Mouse (Mus musculus) forebrain, embryonic 12.5 days (tissue): ENCODE data around the gene Sptbn1. TPM values are rescaled to one million over a fixed set of nuclear protein-coding genes. Genes with fewer than 3 reads are reported as not detected.

Experiments used
- ATAC-seq: fragments of 200-750 bp; cut with Nextera tagmentation; 2 replicates; pipeline ENCODE4 v1.8.0; 2017; ENCODE audit warnings: moderate TSS enrichment; ENCODE audit not compliant: low FRiP score
- H3K27ac ChIP-seq: fragments of 300-500 bp; sonication (generic); 2 replicates; pipeline ENCODE4 v1.5.1; 2016; ENCODE audit warnings: mild to moderate bottlenecking
- H3K27me3 ChIP-seq: fragments of 300-500 bp; sonication (generic); 2 replicates; pipeline ENCODE4 v1.6.1; 2016; ENCODE audit warnings: mild to moderate bottlenecking
- H3K36me3 ChIP-seq: fragments of 300-500 bp; sonication (generic); replicated peaks from 2 replicates; pipeline ENCODE4 v1.6.1; 2016; ENCODE audit warnings: mild to moderate bottlenecking
- H3K4me1 ChIP-seq: fragments of 300-500 bp; sonication (generic); 2 replicates; pipeline ENCODE4 v1.6.1; 2016
- H3K4me2 ChIP-seq: fragments of 300-500 bp; sonication (generic); 2 replicates; pipeline ENCODE4 v1.6.1; 2016; ENCODE audit warnings: mild to moderate bottlenecking, moderate library complexity
- H3K4me3 ChIP-seq: fragments of 300-500 bp; sonication (generic); replicated peaks from 2 replicates; pipeline ENCODE4 v1.5.1; 2016; ENCODE audit warnings: mild to moderate bottlenecking
- H3K9ac ChIP-seq: fragments of 300-500 bp; sonication (generic); 2 replicates; pipeline ENCODE4 v1.6.1; 2016; ENCODE audit warnings: mild to moderate bottlenecking
- H3K9me3 ChIP-seq: fragments of 300-500 bp; sonication (generic); 2 replicates; pipeline ENCODE4 v1.6.1; 2016
- WGBS: fragments of 180-500 bp; shearing (Covaris S2); methylation state at CpG from one replicate; pipeline ENCODE4 v1.1.7; 2016; 5-methylcytosine and 5-hydroxymethylcytosine counted together
- polyA plus RNA-seq: library from polyadenylated mRNA; unstranded; fragments of >200 nt; fragmentation: Nextera tagmentation; extraction: Ambion mirVana; gene quantifications from 2 replicates; pipeline ENCODE4 v1.2.1, GENCODE M21; 2016

Gene Sptbn1
- polyA plus RNA-seq, 1 experiment from 2014 or later = 85.9 TPM

DNA sequence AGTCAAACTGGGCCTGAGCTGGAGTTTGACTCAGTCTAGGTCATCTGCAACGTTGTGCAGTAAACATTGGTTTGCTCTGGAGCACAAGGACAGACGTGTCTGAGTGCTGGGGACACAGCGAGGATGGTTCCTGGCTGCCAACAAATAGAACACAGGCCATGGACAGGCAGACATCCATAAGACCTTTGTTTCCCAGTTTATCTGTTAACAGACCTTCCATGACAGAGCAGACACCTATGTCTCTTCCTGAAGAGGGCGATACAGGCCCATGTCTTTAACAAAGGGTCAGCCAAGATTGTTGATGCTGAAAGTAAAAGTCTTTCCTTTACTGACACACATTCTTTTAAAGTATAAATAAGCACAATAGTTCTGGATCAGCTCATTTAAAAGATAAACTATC is 176.1 kb downstream of the Sptbn1 start:
- no peak overlapping the region for H3K4me2 ChIP-seq

DNA sequence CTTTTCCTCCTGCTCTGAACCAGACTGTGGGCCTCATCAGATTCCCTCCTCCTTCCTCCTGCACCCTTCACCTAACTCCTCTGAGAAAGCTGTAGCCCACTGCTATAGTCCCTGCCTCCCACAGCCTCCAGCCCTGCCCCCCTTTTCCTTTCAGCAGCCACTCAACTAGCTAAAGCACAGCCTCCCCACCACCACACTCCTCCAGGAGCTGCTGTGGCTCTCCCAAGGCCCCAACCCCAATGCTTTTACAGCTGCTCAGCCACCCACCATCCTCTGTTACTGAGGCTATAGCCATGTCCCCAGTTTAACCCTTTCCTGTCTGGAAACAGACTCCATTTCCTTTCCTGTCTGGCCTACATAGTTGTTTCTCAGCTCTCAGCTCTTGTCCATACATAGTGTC is 182.9 kb downstream of the Sptbn1 start:
- Histone ChIP-seq H3K27ac (no peak overlapping the region), H3K27me3 (no peaks in the 10 kb centered on the region), H3K4me3 (no peak overlapping the region), H3K9me3 (no peaks in the 10 kb centered on the region), H3K4me1 (no peaks in the 10 kb centered on the region), H3K9ac (no peak overlapping the region), H3K4me2 (no peak overlapping the region), H3K36me3 (no peaks in the 10 kb centered on the region)
- no peak for ATAC-seq

More for the DNA sequence above, 176.1 kb downstream of the Sptbn1 start:
- no peak overlapping the region for H3K27ac ChIP-seq
- no peaks in the 10 kb centered on the region for H3K4me1 ChIP-seq
- H3K9ac ChIP-seq = no peak overlapping the region
- no peak overlapping the region for H3K4me3 ChIP-seq
- H3K27me3 ChIP-seq = no peaks in the 10 kb centered on the region
- no peak for ATAC-seq
- 57% methylated on average over 4 of the region's 4 CpGs for WGBS
- peaks cover under 1% of the 10 kb centered on the region; the same call in 1 of the 2 replicates for H3K36me3 ChIP-seq
- H3K9me3 ChIP-seq = no peaks in the 10 kb centered on the region

DNA sequence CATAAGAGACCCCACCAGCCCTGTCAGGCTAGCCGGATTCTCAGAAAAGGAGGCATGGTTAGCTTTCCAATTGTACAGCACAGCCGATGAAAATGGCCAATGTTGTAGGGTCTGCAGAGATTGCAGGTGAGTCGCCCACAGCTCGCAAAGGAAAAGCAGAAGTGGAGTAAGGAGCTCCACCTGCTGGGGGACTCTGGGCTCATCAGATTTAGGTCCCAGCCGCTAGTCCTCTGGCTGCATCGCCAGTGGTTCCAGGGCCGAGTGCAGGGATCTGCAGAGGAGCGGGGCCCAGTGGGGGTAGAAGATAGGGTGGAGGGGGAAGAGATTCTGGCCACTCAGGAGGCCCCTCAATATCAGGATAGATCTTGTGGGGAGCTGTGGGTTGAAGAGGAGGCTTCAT is 210.7 kb downstream of the Sptbn1 start:
- Histone ChIP-seq H3K4me3 (no peak overlapping the region), H3K27ac (no peak overlapping the region), H3K27me3 (no peaks in the 10 kb centered on the region), H3K4me1 (no peaks in the 10 kb centered on the region), H3K4me2 (no peak overlapping the region), H3K9me3 (no peaks in the 10 kb centered on the region), H3K9ac (no peak overlapping the region), H3K36me3 (no peaks in the 10 kb centered on the region)
- ATAC-seq = no peak
- WGBS = 55% methylated on average over 8 of the region's 8 CpGs

Other genes starting within 250 kb of the Sptbn1 start
- 1.4 and 2.0 TPM in 2 replicates for gene Eml6, start 242.1 kb downstream of the Sptbn1 start, polyA plus RNA-seq
- not detected in 2 replicates for gene 4930505A04Rik, start 203.7 kb upstream of the Sptbn1 start, polyA plus RNA-seq